Mouse (Mus musculus) left cerebral cortex, adult 8-10 months (tissue): ENCODE results near the gene Npas2. TPM values are rescaled to one million over a fixed set of nuclear protein-coding genes. Genes with fewer than 3 reads are reported as not detected.

Source experiments
- DNase-seq, 2 experiments: peaks; one replicate each; pipeline ENCODE4 v3.0.0; 2022; ENCODE audit warnings: low spot score in 2 of 2
- total RNA-seq, 4 experiments: library from RNA; stranded (reverse); gene quantifications; 2 replicates each; pipeline ENCODE4 v1.2.4; 2022

Gene Npas2
- total RNA-seq: 10 to 100 TPM; 53.6 to 61.4 (median 58.7) TPM

GRCm38 (mm10) chr1:39192997-39193861 lies at the start of gene Npas2:
Gene Npas2, plus strand, starts transcription at chr1:39193731.
- peak in 1 of 2 experiments; percentile 54 for DNase-seq

DNA sequence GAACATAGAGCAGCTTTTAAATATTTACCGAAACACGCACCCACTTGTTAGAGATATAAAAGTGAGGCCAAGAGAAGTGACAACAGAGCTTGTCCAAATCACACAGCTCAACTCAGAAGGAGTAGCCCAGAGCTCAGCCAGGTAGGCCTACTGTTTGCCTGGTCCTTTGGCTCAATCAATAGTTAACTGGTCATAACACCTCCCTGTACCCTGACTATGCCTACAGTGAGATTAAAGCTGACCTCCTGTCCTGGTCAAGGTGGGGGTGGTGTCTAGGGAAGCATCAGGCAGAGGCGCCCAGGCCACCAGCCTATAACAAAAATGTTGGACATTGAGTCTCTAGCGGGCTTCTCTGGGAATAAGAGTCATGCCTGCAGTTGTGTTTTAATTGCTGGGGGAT lies 36.8 kb upstream of the Npas2 start:
- DNase-seq: no peak

- peak in 1 of 2 experiments; percentile 66 for DNase-seq
These were observed 33.4 kb upstream of the Npas2 start for GRCm38 (mm10) chr1:39160167-39160566.

DNA sequence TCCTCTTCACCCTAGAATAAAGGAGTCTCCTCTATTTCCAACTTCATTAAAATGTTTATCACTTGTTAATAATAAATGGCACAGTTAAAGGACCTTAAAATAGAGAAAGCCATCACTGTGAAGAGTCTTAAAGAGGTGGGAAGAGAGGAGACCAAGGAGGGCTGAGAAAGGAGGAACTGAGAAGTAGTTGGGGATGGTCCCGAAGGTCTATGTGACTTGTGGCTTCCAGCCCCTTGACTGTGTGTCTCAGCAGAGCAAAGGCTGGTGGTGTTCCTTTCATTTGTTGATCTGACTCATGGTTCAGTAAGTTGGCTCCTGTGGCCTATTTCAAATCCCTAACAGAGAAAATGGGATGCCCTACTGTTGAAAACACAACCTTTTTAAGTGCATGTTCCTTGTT lies 30.5 kb upstream of the Npas2 start:
- DNase-seq: no peak

GRCm38 (mm10) chr1:39176690-39177089 lies 16.8 kb upstream of the Npas2 start:
- no peak for DNase-seq

GRCm38 (mm10) chr1:39177211-39177610 lies 16.3 kb upstream of the Npas2 start:
- DNase-seq: peak; percentile 51 to 87

- DNase-seq: peak in 1 of 2 experiments; percentile 46
These were observed 13.7 kb upstream of the Npas2 start for GRCm38 (mm10) chr1:39179806-39180205.

DNA sequence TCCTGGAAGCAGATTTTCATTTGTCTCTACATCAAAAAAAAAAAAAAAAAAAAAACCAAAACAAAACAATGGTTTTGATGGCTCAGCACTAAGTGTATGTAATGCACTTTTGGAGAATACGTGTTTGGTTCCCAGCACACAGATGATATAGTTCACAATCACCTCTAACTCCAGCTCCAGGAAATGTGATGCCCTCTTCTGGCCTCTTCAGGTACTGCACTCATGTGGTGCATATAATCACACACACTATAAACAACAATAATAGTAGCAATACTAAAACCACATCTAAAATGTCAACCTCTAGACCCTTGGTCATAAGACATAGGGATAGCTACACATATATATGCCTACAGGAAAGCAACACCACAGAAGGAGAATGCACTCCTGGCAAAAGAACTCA lies 13.0 kb upstream of the Npas2 start:
- no peak for DNase-seq

DNA sequence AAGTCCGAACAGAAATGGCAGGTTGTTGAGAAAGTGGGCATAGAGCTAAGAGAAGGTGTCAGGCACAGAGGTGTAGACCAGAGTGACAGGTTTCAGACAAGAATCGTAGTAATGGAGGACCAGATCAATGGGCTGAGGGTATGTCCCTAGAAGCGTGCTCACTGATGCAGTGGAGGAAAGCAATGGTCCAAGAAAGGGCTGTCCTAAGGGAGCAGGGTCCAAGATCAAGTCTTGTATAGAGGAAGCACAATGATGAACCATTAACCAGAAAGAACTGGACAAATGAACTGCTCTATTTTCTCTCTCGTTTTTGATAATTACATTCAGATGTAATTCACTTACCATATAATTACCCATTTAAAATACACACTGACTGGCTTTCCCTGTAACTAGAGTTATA lies 11.6 kb upstream of the Npas2 start:
- DNase-seq: no peak

GRCm38 (mm10) chr1:39185833-39186232 lies 7.7 kb upstream of the Npas2 start:
- no peak for DNase-seq

DNA sequence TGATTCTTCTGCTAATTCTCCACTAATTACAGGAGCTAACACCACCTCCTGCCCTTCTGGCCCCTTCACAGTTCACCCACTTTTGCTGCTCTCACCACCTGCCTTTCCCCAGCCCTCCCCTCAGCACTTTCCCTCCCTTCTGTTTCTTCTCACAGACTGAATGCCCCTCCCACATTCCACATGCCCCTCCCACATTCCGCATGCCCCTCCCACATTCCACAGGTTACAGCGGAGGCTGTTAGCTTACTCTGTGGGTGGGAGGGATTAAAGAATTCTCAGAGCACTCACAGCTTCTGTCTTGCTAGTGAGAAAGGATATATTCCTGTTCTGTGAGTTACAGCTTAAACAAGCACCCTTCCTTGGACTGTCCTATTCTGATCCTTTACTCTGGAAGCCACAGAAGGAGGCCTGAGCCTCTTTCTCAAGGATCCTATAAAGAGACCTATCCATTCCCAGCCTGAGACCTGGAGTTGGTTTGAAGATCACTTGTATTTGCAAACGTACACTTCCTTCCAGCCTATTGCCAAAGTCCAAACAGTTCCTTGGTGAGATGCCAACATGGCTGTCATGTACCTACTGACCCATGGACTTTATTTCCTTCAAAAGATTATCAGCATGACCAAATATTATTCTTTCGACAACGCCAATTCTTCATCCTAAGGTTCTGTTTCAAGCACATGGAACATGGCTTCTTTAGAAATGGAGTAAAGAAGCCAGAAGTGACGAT lies 6.7 kb upstream of the Npas2 start:
- no peak for DNase-seq

DNA sequence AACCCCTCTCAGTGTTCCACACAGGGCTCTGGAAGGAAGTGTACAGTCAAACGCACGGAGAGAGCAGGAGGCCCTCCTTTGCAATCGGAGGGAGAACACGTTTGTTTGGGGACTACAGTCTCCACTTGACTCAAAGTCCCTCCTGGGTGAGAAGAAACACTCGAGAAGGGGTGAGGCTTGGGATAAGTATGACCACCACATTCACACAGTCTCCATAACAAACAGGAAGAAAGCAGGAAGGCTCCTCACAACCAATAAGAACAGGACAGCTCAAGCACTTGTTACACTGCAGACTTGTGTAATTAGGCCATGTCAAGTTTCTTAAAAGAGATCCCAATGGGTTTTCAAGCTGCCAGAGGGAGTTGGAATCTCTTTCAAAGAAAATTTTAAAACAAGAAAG lies 2.4 kb upstream of the Npas2 start:
- DNase-seq: no peak

DNA sequence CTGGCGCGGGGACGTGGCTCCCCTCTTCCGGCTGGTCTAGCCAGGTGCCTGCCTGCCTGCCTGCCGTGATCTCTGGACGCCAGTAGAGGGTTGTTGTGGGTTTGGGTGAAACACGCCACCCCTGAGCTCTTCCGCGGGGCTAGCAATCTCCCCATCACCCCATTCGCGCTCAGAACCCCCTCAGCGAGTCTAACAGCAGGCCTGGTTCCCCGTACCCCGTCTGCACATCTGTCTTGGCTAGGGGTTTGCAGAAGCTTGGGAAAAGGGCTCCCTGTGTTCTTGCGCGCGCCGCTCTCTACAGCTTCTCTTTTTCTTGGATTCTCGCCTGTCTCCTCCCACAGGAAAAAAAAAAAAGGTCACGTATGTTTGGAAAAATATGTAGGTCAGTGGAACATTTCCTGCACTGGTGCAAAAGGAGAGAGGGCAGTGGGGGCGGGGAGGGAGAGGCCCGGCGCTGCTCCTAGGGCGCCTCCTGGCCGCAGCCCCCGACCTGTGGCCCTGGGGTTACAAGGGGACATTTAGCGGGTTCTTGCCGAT lies 1.0 kb upstream of the Npas2 start:
- DNase-seq: peak in 1 of 2 experiments; percentile 52

GRCm38 (mm10) chr1:39193862-39194675 lies 538 bp downstream of the Npas2 start:
- peak; percentile 53 to 56 for DNase-seq

DNA sequence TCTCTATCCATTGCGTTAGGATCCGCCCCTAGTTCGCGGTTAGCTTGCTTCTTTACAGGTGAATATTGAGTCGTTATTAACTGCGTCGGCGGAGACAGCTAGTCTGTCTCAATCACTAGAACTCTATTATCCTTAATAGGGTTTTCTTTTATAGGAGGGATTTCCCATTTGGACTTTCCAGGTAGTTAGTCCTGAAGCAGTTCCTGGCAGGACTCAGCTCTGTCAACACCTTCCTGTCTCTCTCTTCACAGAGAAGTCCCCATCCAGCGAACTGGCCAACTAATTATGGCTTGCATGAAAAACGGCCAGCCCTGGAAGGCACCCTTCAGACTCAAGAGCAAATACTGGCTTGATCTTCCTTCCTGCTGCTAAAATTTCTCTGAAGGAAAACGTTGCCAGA lies 1.4 kb downstream of the Npas2 start:
- DNase-seq: no peak

DNA sequence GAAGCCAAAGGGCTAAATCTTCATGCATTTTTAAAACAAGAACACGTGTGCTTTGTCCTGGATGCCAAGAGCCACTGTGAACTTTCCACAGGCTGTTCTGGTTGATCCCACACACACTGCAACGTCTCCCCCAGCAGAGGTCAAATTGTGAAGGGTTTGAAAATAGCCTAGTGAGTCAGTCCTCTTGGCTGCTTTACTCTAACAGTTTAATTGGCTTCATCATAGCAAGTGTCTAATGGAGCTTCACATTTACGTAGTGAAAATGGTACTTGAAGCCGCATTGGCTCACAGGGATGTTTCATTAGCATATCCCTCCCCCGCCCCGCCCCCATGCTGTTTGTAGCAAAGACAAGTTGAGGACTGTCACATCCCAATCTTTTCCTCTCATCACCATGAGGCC lies 2.6 kb downstream of the Npas2 start:
- DNase-seq: no peak

GRCm38 (mm10) chr1:39196676-39197375 lies 3.3 kb downstream of the Npas2 start:
- DNase-seq: no peak

GRCm38 (mm10) chr1:39205021-39205420 lies 11.5 kb downstream of the Npas2 start:
- no peak for DNase-seq

- DNase-seq: no peak
These were observed 12.2 kb downstream of the Npas2 start for GRCm38 (mm10) chr1:39205697-39206096.

DNA sequence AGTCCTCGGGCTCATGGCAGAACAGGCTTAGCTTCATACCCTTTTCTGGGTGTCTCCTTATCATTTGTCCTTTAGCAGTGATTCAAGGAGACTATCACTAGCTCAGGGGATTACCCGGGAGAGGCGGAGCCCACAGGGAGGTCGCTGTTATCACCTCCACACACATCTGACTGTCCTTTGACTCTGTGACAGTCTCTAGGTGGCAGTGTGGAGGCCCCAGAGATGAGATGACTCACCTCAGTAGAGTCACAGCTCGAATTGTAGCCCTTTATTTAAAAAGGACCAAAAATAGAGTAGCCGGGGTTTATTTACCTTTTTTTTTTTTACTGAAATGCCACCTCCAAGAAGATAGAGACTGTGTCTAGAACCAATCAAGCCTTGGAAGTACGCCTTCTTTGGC lies 13.4 kb downstream of the Npas2 start:
- DNase-seq: peak in 1 of 2 experiments; percentile 64

DNA sequence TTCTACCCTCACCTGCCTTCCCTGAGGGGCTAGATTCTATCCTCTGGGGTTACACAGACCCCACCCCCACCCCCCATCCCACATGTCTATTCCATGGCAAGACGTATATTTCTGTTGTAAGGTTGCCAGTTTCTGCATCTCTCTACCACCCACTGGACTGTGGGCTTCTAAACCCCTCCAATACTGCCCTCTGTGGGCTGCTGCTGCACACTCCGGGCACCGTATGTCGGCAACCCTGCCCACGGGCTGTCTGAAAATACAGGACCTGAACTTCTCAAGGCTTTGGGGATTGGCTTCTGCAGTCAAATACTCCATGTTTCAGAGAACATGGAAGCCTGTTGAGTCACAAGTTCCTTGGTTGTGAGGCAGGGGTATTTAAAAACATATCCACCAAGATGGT lies 17.4 kb downstream of the Npas2 start:
- DNase-seq: no peak
